ENCODE assay signal across 13 mouse cellular contexts in the genomic region with DNA sequence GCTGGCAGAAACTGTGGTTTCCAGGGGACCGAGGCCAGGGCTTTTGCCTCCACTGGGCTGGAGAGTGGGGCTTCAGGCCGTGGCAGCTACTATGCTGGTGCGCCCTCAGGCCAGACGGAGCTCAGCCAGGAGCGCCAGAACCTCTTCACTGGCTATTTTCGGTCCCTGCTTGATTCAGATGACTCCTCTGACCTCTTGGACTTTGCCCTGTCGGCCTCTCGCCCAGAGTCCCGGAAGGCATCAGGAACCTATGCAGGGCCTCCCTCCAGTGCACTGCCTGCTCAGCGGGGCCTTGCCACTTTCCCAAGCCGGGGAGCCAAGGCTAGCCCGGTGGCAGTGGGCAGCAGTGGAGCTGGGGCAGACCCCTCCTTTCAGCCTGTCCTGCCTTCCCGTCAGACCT. TPM values are rescaled to one million over a fixed set of nuclear protein-coding genes. Genes with fewer than 3 reads are reported as not detected.
A peak's percentile ranks its signal among the peaks of the same experiment; 100 is the strongest.
DNase-seq lines count a peak whose midpoint lies in the region; ATAC-seq and TF ChIP-seq lines count a peak whose summit lies in the region.
"Had no signal": no experiment of that assay in that cellular context is flagged by ENCODE, and none has a peak within 500 bp of the region (broad histone marks: within the 10 kb centered on the region; RNA-seq: fewer than 3 reads in every experiment).

No protein-coding gene starts in this region.

- 52% methylated on average over 13 of the region's 13 CpGs for WGBS in heart, embryonic 12.5 days
- whole genome bisulfite sequencing in kidney, adult 2 months = 42% methylated on average over 13 of the region's 13 CpGs
- 79% methylated on average over 13 of the region's 13 CpGs for WGBS in liver, embryonic 13.5 days (ENCODE audit: insufficient replicate concordance)
- 91% methylated on average over 13 of the region's 13 CpGs for whole genome bisulfite sequencing in forebrain, embryonic 13.5 days

- DNase-seq in kidney, adult 2 months = peak; percentile 95
- no peak for DNase-seq in liver, embryonic 13.5 days
- no peak for DNase-seq in urinary bladder, postnatal 25 days (ENCODE audit: low spot score)
- no peak for DNase-seq in cerebellum, postnatal 36 days
- DNase-seq: adrenal gland, postnatal 14 days; embryo, embryonic 11 days had no signal

- H3K9ac ChIP-seq in heart, embryonic 12.5 days = peak overlapping the region; percentile 29; the same call in 1 of the 2 replicates
- no peak overlapping the region for H3K9ac ChIP-seq in liver, embryonic 13.5 days
- H3K9ac ChIP-seq in forebrain, embryonic 13.5 days = no peak overlapping the region
- H3K9ac ChIP-seq: midbrain, embryonic 15.5 days; stomach, embryonic 15.5 days had no signal

- ATAC-seq in heart, embryonic 12.5 days (ENCODE audit: insufficient number of reproducible peaks, low FRiP score) = no peak
- peak; percentile 24; the same call in 1 of the 2 replicates for ATAC-seq in liver, embryonic 13.5 days (ENCODE audit: low read depth)
- no peak for ATAC-seq in forebrain, embryonic 13.5 days
- ATAC-seq: hindbrain, embryonic 16.5 days; midbrain, embryonic 15.5 days had no signal

- H3K36me3 ChIP-seq in heart, embryonic 12.5 days = peaks cover 85% of the 10 kb centered on the region
- peaks cover 16% of the 10 kb centered on the region for H3K36me3 ChIP-seq in kidney, adult 2 months (ENCODE audit: control insufficient read depth, insufficient read depth, low read length)
- H3K36me3 ChIP-seq in liver, embryonic 13.5 days = peaks cover 64% of the 10 kb centered on the region
- peaks cover 72% of the 10 kb centered on the region for H3K36me3 ChIP-seq in forebrain, embryonic 13.5 days (ENCODE audit: poor library complexity, severe bottlenecking)

- no peaks in the 10 kb centered on the region for H3K27me3 ChIP-seq in heart, embryonic 12.5 days (replicated peaks)
- H3K27me3 ChIP-seq in kidney, adult 2 months (replicated peaks; ENCODE audit: control insufficient read depth, insufficient read depth, low read length) = no peaks in the 10 kb centered on the region
- no peaks in the 10 kb centered on the region for H3K27me3 ChIP-seq in liver, embryonic 13.5 days
- no peaks in the 10 kb centered on the region for H3K27me3 ChIP-seq in forebrain, embryonic 13.5 days
- H3K27me3 ChIP-seq: CH12.LX; midbrain, embryonic 15.5 days; stomach, embryonic 15.5 days had no signal

- H3K9me3 ChIP-seq in heart, embryonic 12.5 days (replicated peaks) = no peaks in the 10 kb centered on the region
- H3K9me3 ChIP-seq in liver, embryonic 13.5 days (replicated peaks) = no peaks in the 10 kb centered on the region
- H3K9me3 ChIP-seq in forebrain, embryonic 13.5 days (replicated peaks) = no peaks in the 10 kb centered on the region
- H3K9me3 ChIP-seq: midbrain, embryonic 15.5 days; stomach, embryonic 15.5 days had no signal

- 0 out of 2 replicates have a peak overlapping the region, but pooled peaks have one; percentile 9 for H3K27ac ChIP-seq in brown adipose tissue, adult 24 weeks (replicated peaks; ENCODE audit: low read depth, low read length)
- peak overlapping the region; percentile 50 for H3K27ac ChIP-seq in heart, embryonic 12.5 days (ENCODE audit: poor library complexity, severe bottlenecking)
- peak overlapping the region; percentile 81 for H3K27ac ChIP-seq in kidney, adult 2 months (ENCODE audit: insufficient read depth, low read depth, low read length)
- peak overlapping the region; percentile 39 for H3K27ac ChIP-seq in liver, embryonic 13.5 days
- no peak overlapping the region for H3K27ac ChIP-seq in forebrain, embryonic 13.5 days
- H3K27ac ChIP-seq: midbrain, embryonic 15.5 days; stomach, embryonic 15.5 days had no signal

- H3K4me1 ChIP-seq in brown adipose tissue, adult 24 weeks (ENCODE audit: control insufficient read depth, insufficient read depth, insufficient read length, low read length) = peaks cover 6% of the 10 kb centered on the region; the same call in 1 of the 2 replicates
- peaks cover 46% of the 10 kb centered on the region for H3K4me1 ChIP-seq in heart, embryonic 12.5 days (replicated peaks)
- H3K4me1 ChIP-seq in kidney, adult 2 months (ENCODE audit: control insufficient read depth, insufficient read depth, low read length) = 0 out of 2 replicates have a peak, but pooled peaks cover 5% of the 10 kb centered on the region
- peaks cover 36% of the 10 kb centered on the region for H3K4me1 ChIP-seq in liver, embryonic 13.5 days (replicated peaks)
- H3K4me1 ChIP-seq in forebrain, embryonic 13.5 days = peaks cover 10% of the 10 kb centered on the region; the same call in 1 of the 2 replicates

- 0 out of 2 replicates have a peak overlapping the region, but pooled peaks have one; percentile 1 for H3K4me2 ChIP-seq in heart, embryonic 12.5 days
- no peak overlapping the region for H3K4me2 ChIP-seq in liver, embryonic 13.5 days
- H3K4me2 ChIP-seq in forebrain, embryonic 13.5 days = no peak overlapping the region
- H3K4me2 ChIP-seq: midbrain, embryonic 15.5 days; stomach, embryonic 15.5 days had no signal

- no peak for TF ChIP-seq POLR2A in kidney, adult 2 months (IDR thresholded peaks at IDR 0.05; ENCODE audit: low read depth, low read length)

- no peak for TF ChIP-seq CTCF in kidney, adult 2 months (conservative IDR thresholded peaks at IDR 0.05; ENCODE audit: insufficient read depth, insufficient read length, low read depth, low read length)

- no peak overlapping the region for H3K4me3 ChIP-seq in brown adipose tissue, adult 24 weeks (ENCODE audit: insufficient read depth, low read depth, low read length)
- H3K4me3 ChIP-seq in heart, embryonic 12.5 days = no peak overlapping the region
- no peak overlapping the region for H3K4me3 ChIP-seq in kidney, adult 2 months (ENCODE audit: insufficient read depth, low read depth, low read length)
- no peak overlapping the region for H3K4me3 ChIP-seq in liver, embryonic 13.5 days (replicated peaks)
- no peak overlapping the region for H3K4me3 ChIP-seq in forebrain, embryonic 13.5 days
- H3K4me3 ChIP-seq: midbrain, embryonic 15.5 days; stomach, embryonic 15.5 days had no signal

RNA-seq across cellular contexts. Expression of gene Ahdc1, which starts 52.7 kb away (rescaled TPM):
- polyA plus RNA-seq in brown adipose tissue, adult 24 weeks (2012; ENCODE audit: insufficient read depth, insufficient read length, missing spikeins) = 16.4 and 26.1 TPM in 2 replicates
- polyA plus RNA-seq in heart, embryonic 12.5 days (2016; fragmentation: Nextera tagmentation; extraction: Ambion mirVana) = 11.6 and 11.7 TPM in 2 replicates
- polyA plus RNA-seq in kidney, adult 2 months (2012; rRNA removed) = 22.2 and 23.3 TPM in 2 replicates
- 1.3 and 1.4 TPM in 2 replicates for polyA plus RNA-seq in liver, embryonic 13.5 days (2015; fragmentation: Nextera tagmentation; extraction: Ambion mirVana)
- polyA plus RNA-seq in forebrain, embryonic 13.5 days (2015; fragmentation: Nextera tagmentation; extraction: Ambion mirVana) = 7.3 and 8.1 TPM in 2 replicates
